Mouse (Mus musculus) mouse trophoblast stem cell (cell line): Measurements from ENCODE around the gene Cmtm7.

Source experiments
- in situ Hi-C, 2 experiments: fragments of 300-500 bp; cut with MseI, MboI; formaldehyde crosslinking; loops; 2 replicates in 1 of 2; 3 replicates in 1 of 2; pipeline ENCODE4 v1.15.1; 2025

Cmtm7 gene

GRCm38 (mm10) chr9:114796473-114797050 lies 14.9 kb upstream of the Cmtm7 start:
- in situ Hi-C loops, result no loop called here

GRCm38 (mm10) chr9:114794491-114794890 lies 12.8 kb upstream of the Cmtm7 start:
- in situ Hi-C loops, result no loop called here

DNA sequence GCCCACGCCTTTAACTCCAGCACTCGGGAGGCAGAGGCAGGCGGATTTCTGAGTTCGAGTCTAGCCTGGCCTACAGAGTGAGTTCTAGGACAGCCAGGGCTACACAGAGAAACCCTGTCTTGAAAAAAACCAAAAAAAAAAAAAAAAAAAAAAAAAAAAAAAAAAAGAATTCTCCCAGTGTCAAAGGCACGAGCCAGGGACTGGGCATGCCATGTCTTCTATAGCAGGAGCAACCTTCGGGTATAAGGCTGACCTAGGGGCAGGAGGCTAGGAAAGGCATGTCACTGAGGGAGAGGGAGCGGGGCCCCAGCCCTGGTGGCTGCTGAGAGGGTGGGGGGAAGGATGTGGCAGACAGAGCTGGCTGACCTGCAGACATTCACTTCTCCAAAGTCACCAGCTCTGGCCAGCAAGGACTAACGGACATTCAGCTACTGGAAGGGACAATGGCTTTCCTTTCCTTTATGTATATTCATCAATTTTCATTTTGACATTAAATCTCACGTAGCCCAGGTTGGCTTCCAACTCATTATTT lies 12.2 kb upstream of the Cmtm7 start:
- in situ Hi-C loops, result no loop called here

DNA sequence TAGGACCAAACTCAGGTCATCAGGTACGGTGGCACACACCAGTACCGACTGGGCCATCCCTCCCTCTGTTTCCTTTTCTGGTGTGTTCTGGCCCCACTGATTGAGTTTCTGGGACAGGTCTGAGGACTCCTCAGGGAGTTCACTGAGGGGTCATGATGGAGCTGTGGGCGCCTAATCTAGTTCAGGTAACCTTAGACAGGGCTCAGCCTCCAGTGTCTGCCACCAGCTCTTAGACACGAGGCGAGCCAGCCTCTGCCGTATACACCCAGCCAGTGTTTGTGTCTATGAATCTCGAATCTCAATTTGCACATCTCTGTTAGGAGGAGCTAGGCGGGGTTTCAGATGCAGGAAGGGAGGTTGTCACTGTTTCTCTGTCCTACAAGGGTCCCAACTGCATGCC lies 8.3 kb upstream of the Cmtm7 start:
- in situ Hi-C loops, result no loop called here

DNA sequence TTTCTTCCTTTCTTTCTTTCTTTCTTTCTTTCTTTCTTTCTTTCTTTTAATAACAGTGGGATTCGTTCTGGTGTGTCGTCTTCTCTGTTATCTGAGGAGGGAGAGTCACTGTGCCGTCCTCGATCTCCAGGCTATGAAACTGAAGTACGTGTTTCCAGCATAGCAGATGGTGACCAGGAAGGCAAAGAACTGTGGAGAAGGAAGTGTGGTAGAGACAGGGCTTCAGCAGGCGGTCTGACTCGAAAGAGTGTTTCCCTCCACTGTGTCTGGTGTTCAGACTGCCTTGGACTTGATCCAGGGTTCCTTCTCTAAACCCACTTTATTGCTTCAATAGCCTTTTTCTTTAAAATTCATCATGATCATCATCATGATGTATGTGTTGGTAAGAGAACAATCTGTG lies 7.9 kb upstream of the Cmtm7 start:
- in situ Hi-C loops, result no loop called here

GRCm38 (mm10) chr9:114788697-114789096 lies 7.0 kb upstream of the Cmtm7 start:
- in situ Hi-C loops, result no loop called here

GRCm38 (mm10) chr9:114787716-114788115 lies 6.1 kb upstream of the Cmtm7 start:
- in situ Hi-C loops, result no loop called here

GRCm38 (mm10) chr9:114787134-114787533 lies 5.5 kb upstream of the Cmtm7 start:
- in situ Hi-C loops, result no loop called here

DNA sequence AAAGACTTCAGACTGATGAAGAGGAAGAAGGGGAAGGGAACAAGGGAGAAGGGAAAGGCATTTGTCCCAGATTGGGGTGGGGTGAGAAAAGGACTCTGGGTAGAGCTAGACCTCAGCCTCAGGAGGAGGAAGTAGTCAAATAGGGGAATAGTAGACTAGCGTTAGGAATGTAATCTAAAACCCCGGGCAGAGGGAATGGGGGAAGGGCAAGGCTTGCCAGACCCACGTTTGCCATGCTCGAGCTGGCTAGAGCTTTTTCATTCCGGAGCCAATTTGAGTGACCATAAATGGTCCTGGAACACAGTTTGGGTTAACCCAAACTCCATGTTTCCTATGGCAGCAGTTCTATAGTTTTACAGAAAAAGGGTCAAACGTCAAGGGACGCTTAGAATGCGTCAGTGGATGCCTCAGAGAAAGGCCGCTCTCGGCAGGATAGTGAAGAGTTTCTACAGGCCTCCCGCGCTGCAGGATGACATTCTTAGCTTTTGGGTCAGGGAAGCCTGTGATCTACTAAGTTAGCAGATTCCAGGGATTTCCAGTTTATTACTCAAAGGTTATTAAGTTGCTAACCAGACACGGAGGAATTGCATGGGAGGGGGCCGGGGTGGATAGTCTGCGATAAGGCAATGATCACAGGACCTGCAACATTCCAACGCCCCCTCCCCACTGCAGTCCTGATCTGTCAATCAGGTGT lies 3.9 kb upstream of the Cmtm7 start:
- in situ Hi-C loops, result no loop called here

DNA sequence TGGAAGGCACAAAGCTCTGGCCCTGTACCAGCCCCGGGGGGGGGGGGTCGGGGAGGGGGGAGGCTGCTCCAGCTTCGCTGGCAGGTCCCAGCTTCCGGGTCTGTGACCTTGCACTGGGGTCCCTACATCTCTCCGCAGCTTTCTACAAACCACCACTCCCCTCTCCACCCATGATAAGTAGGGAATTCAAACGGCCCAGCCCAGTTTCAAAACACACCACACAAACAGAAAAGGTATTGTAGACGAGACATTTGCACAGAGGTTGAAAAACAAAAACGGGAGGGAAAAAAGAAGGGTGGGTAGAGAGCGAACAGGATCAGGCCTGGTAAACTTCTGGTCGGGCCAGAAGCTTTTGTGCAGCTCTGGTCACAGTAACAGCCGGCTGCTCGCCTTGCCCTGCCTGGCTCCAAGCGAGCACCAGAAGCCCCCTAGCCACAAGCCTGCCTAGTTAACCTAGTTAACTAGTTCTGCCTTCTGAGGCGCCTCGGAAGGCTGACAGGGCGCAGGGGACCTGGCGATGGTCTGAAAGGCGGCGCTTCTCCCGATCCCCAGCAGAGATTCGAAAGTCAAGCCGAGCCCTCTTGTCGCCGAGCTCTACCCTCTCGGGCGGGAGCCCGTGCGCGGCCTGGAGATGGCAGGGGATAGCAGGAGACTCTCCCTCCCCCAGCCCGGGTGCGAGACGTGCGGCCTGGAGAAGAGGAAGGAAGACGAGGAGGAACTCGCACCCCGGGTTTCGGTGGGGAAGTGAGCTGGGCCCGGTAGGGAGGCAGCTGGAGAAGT lies 720 bp downstream of the Cmtm7 start:
- in situ Hi-C loops, result no loop called here

DNA sequence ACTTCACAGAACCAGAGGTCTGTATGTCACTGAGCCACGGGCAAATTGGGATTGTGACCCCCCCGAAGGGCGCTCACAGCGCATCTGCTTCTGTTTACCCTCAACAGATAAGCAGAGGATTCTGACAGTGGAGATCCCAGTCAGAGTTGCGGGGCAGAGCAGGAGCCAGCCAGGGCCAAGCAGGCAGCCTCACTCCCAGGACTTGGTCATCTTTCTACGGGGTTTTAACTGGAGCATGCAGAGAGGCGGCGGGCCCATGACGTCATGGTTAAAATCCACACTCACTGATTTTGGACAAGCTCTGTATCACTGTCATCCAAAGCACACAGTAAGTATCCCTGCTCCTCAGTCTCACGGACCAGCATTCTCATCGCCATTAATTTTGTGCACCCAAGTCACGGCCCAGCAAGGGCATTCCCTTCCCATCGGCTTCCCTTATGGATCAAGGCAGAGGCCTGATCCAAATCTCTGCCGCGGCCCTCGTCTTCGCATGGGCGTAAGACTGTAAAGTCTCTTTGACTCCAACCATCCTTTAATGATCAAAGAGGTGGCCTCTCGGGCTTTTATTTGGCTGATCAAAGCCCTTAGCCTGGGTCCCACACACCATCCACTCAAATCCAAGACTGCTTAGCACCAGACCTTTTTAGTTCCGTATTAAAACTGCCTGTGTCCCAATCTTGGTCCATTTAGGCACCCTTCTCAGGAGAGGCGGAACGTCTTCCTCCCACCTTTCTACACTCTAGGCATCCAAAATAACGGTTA lies 1.5 kb downstream of the Cmtm7 start:
- in situ Hi-C loops, result no loop called here

- in situ Hi-C loops, result no loop called here
Measured at GRCm38 (mm10) chr9:114778877-114779276, 2.8 kb downstream of the Cmtm7 start.

DNA sequence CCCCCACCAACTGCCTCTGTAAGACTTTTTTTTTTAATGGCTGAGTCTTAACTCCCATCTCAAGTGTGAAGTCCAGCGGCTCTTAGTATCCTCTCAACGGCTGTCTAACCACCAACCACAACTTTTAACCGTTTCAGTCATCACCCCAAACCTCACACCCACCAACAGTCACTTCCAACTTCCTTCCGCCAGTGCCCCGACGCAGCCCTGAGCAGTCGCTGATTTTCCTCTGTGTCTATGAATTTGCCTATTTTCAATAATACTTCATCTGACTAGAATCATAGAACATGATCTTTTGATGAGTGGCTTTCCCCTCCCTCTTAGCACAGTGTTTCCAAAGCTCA lies 3.6 kb downstream of the Cmtm7 start:
- in situ Hi-C loops, result no loop called here

GRCm38 (mm10) chr9:114777178-114778046 lies 4.2 kb downstream of the Cmtm7 start:
- in situ Hi-C loops, result no loop called here

DNA sequence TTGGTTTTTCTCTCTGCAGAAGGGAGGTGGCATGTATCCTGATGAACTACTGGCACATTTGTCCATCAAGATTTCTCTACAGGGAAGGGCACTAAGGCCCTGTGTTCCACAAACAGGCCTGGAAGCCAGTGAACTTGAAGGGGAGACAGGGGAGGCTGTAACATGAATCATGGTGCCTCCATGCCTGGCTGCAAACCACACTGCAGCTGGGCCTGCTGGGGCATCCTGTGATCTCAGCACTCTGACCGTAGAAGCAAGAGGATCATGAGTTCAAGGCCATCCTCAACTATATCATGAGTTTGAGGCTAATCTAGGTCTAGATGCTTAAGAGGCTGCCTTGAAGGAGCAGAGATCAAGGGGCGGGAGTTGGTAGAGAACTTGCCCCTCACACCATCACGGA lies 5.3 kb downstream of the Cmtm7 start:
- in situ Hi-C loops, result no loop called here

DNA sequence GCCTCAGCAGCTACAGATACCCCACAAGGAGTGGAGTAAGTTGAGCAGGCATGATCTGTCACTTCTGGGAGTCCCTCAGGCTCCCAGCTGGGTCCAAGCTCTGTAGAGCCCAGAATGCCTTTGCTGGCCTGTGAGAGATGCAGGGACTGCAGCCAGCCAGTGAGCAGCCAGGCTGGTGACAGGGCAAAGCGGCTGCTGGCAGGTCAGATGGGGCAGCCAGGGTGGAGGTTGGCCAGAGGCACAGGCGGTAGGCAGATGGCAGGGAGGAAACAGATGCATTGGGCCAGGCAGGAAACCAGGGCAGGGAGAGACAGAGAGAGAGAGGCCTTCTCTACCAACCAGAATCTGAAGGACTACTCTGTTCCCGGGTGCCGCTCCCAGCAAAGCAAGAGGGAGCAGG lies 6.4 kb downstream of the Cmtm7 start:
- in situ Hi-C loops, result no loop called here

- in situ Hi-C loops, result no loop called here
Measured at GRCm38 (mm10) chr9:114774629-114775028, 7.0 kb downstream of the Cmtm7 start.

- in situ Hi-C loops, result no loop called here
Measured at GRCm38 (mm10) chr9:114771565-114771964, 10.1 kb downstream of the Cmtm7 start.

DNA sequence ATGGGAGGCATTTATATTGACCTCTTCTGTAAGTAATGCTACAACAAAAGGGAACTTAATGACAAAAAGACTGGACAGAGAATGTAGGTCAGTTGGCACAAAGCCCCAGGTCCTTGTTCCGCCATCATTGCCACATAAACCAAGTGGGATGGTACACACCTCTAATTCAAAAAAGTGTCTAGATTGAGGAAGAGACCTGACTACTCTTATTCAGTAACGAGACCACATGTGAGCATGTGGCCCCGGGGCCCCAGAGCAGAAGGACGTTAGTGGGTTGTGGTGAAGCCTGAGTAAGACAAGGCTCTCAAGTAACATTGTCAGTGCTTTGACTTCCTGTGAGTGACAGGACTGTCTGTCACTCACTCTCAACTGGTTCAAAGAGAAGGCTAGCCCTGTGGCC lies 11.4 kb downstream of the Cmtm7 start:
- in situ Hi-C loops, result no loop called here

DNA sequence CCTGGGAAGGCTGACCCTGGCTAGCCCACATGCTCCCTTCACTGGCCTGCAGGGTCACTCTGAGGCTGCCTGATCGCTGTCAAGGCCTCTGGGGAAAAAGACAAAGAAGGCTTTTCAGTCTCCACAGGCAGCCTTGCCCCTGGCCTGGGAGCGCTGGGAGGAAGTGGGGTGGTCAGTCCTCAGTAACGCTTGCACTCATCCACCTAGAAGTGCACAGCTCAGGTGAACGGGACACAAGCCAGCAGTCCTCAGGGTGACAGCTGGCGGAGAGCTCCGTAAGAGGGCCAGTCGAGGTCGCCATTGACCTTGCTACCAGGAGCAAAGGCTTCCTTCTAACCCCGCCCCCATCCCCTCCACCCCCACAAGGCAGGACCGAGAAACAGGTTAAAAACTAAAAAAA lies 13.6 kb downstream of the Cmtm7 start:
- in situ Hi-C loops, result no loop called here

DNA sequence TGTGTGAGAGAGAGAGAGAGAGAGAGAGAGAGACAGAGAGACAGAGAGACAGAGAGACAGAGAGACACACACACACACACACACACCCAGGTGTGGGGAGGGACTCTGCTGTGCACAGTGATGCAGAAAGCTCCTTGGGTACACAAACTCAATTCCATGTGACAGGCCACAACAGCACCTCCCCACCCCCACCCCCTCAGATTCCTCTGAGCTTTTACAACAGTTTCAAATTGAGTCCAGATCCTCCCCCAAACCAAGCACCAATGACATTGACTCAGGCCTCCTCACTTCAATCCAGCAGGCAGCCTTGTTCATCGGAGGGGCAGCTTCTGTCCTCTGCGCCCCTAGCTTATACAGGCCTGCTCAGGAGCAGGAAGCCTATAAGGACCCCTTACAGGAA lies 14.1 kb downstream of the Cmtm7 start:
- in situ Hi-C loops, result no loop called here
